In genomic region chr12:20232746-20233453, GRCm38 (mm10) we compare ENCODE assay signal across 7 mouse cellular contexts.
A peak's percentile ranks its signal among the peaks of the same experiment; 100 is the strongest.
DNase-seq lines count a peak whose midpoint lies in the region; ATAC-seq lines count a peak whose summit lies in the region.

No protein-coding gene starts in this region.

- H3K9me3 ChIP-seq in embryonic facial prominence, embryonic 14.5 days (ENCODE audit: control insufficient read depth, low read length): peaks cover 64% of the 10 kb centered on the region
- H3K9me3 ChIP-seq in hindbrain, embryonic 11.5 days (ENCODE audit: control insufficient read depth, low read length): peaks cover 56% of the 10 kb centered on the region

- 70% methylated on average over 32 of the region's 32 CpGs for WGBS in embryonic facial prominence, embryonic 14.5 days
- 69% methylated on average over 32 of the region's 32 CpGs for WGBS in hindbrain, embryonic 11.5 days

- H3K27ac ChIP-seq in embryonic facial prominence, embryonic 14.5 days (replicated peaks; ENCODE audit: low read depth, low read length): no peak overlapping the region
- no peak overlapping the region for H3K27ac ChIP-seq in hindbrain, embryonic 11.5 days (ENCODE audit: low read depth, low read length)

- ATAC-seq in embryonic facial prominence, embryonic 14.5 days (ENCODE audit: low read depth): peak; percentile 34; the same call in 1 of the 2 replicates
- ATAC-seq in hindbrain, embryonic 11.5 days (ENCODE audit: low FRiP score): peak; percentile 59

- DNase-seq in spleen, adult 18-20 months: peak; percentile 10 to 12
- DNase-seq in spleen, adult 12 weeks (ENCODE audit: low spot score): no peak
- peak; percentile 10 for DNase-seq in embryonic facial prominence, embryonic 14.5 days (ENCODE audit: low spot score)
- DNase-seq in hindbrain, embryonic 11.5 days (ENCODE audit: low spot score): peak; percentile 30
- peak; percentile 15 for DNase-seq in lung, postnatal 10 days
- DNase-seq in spleen, postnatal 4 days (ENCODE audit: low spot score in 2 of 2): peak; percentile 31 to 70
- DNase-seq in urinary bladder, postnatal 36 days (ENCODE audit: low spot score in 2 of 2): no peak

- H3K9ac ChIP-seq in embryonic facial prominence, embryonic 14.5 days (ENCODE audit: low read depth, low read length): no peak overlapping the region
- no peak overlapping the region for H3K9ac ChIP-seq in hindbrain, embryonic 11.5 days (ENCODE audit: low read depth, low read length)

- H3K27me3 ChIP-seq in embryonic facial prominence, embryonic 14.5 days (replicated peaks; ENCODE audit: control insufficient read depth, insufficient read depth, low read length): no peaks in the 10 kb centered on the region; the same call in 1 of the 2 replicates
- H3K27me3 ChIP-seq in hindbrain, embryonic 11.5 days (ENCODE audit: control insufficient read depth, insufficient read depth, low read length): peaks cover 10% of the 10 kb centered on the region; the same call in 1 of the 2 replicates

- no peak overlapping the region for H3K4me3 ChIP-seq in embryonic facial prominence, embryonic 14.5 days (ENCODE audit: low read depth, low read length)
- no peak overlapping the region for H3K4me3 ChIP-seq in hindbrain, embryonic 11.5 days (ENCODE audit: low read depth, low read length)

- peaks cover 10% of the 10 kb centered on the region; the same call in 1 of the 2 replicates for H3K36me3 ChIP-seq in embryonic facial prominence, embryonic 14.5 days (ENCODE audit: control insufficient read depth, insufficient read depth, low read length)
- peaks cover 7% of the 10 kb centered on the region; the same call in 1 of the 2 replicates for H3K36me3 ChIP-seq in hindbrain, embryonic 11.5 days (ENCODE audit: control insufficient read depth, insufficient read depth, low read length)

- H3K4me1 ChIP-seq in embryonic facial prominence, embryonic 14.5 days (ENCODE audit: control insufficient read depth, insufficient read depth, low read length): no peaks in the 10 kb centered on the region
- no peaks in the 10 kb centered on the region for H3K4me1 ChIP-seq in hindbrain, embryonic 11.5 days (replicated peaks; ENCODE audit: control insufficient read depth, insufficient read depth, low read length)

- H3K4me2 ChIP-seq in embryonic facial prominence, embryonic 14.5 days (ENCODE audit: low read depth, low read length): no peak overlapping the region
- H3K4me2 ChIP-seq in hindbrain, embryonic 11.5 days (replicated peaks; ENCODE audit: low read depth, low read length): no peak overlapping the region

Comparison
In these comparisons a context has a peak if more than half of its experiments do, and no peak if none do; other contexts are left out.
1. DNase-seq: peak in spleen, adult 18-20 months (2 of 2), embryonic facial prominence, embryonic 14.5 days (single experiment), hindbrain, embryonic 11.5 days (single experiment), lung, postnatal 10 days (single experiment) and spleen, postnatal 4 days (2 of 2); none in spleen, adult 12 weeks (single experiment) and urinary bladder, postnatal 36 days (0 of 2).